Mouse (Mus musculus) liver, embryonic 13.5 days (tissue): ENCODE data around the gene Aff3. TPM values are rescaled to one million over a fixed set of nuclear protein-coding genes. Genes with fewer than 3 reads are reported as not detected.

Experiments
- ATAC-seq: fragments of 200-750 bp; cut with Nextera tagmentation; 2 replicates; pipeline ENCODE4 v1.8.0; 2017; ENCODE audit warnings: low read depth, mild to moderate bottlenecking, moderate number of reproducible peaks, moderate library complexity
- DNase-seq: peaks from one replicate; pipeline ENCODE4 v3.0.0; 2022
- H3K27ac ChIP-seq: fragments of 300-500 bp; sonication (generic); 2 replicates; pipeline ENCODE4 v1.5.1; 2015; ENCODE audit warnings: moderate library complexity, mild to moderate bottlenecking, inconsistent platforms
- H3K27me3 ChIP-seq: fragments of 300-500 bp; sonication (generic); 2 replicates; pipeline ENCODE4 v1.6.1; 2015; ENCODE audit warnings: mild to moderate bottlenecking, inconsistent platforms
- H3K36me3 ChIP-seq: fragments of 300-500 bp; sonication (generic); 2 replicates; pipeline ENCODE4 v1.6.1; 2015; ENCODE audit warnings: mild to moderate bottlenecking, inconsistent platforms
- H3K4me1 ChIP-seq: fragments of 300-500 bp; sonication (generic); replicated peaks from 2 replicates; pipeline ENCODE4 v1.6.1; 2015; ENCODE audit warnings: inconsistent platforms
- H3K4me2 ChIP-seq: fragments of 300-500 bp; sonication (generic); 2 replicates; pipeline ENCODE4 v1.6.1; 2015; ENCODE audit warnings: inconsistent platforms, mild to moderate bottlenecking, moderate library complexity
- H3K4me3 ChIP-seq: fragments of 300-500 bp; sonication (generic); replicated peaks from 2 replicates; pipeline ENCODE4 v1.5.1; 2015; ENCODE audit warnings: mild to moderate bottlenecking, inconsistent platforms
- H3K9ac ChIP-seq: fragments of 300-500 bp; sonication (generic); 2 replicates; pipeline ENCODE4 v1.6.1; 2015; ENCODE audit warnings: mild to moderate bottlenecking, inconsistent platforms
- H3K9me3 ChIP-seq: fragments of 300-500 bp; sonication (generic); replicated peaks from 2 replicates; pipeline ENCODE4 v1.6.1; 2016; ENCODE audit warnings: inconsistent platforms
- WGBS: fragments of 180-500 bp; shearing (Covaris S2); methylation state at CpG from one replicate; pipeline ENCODE4 v1.1.7; 2015; ENCODE audit not compliant: insufficient replicate concordance; 5-methylcytosine and 5-hydroxymethylcytosine counted together
- polyA plus RNA-seq: library from polyadenylated mRNA; unstranded; fragments of >200 nt; fragmentation: Nextera tagmentation; extraction: Ambion mirVana; gene quantifications from 2 replicates; pipeline ENCODE4 v1.2.1, GENCODE M21; 2015

The Aff3 gene
- polyA plus RNA-seq, 1 experiment from 2014 or later: 0.44 TPM

- no peak for ATAC-seq
- H3K9ac ChIP-seq: no peak overlapping the region
- 61% methylated on average over 3 of the region's 3 CpGs for WGBS
Measured at GRCm38 (mm10) chr1:38554546-38554945, 110.2 kb downstream of the Aff3 start.

GRCm38 (mm10) chr1:38553090-38553489 lies 111.7 kb downstream of the Aff3 start:
- Histone ChIP-seq H3K36me3 (no peaks in the 10 kb centered on the region), H3K27me3 (0 out of 2 replicates have a peak, but pooled peaks cover under 1% of the 10 kb centered on the region), H3K27ac (no peak overlapping the region), H3K4me1 (peaks cover 4% of the 10 kb centered on the region; the same call in 1 of the 2 replicates), H3K9ac (no peak overlapping the region), H3K9me3 (no peaks in the 10 kb centered on the region), H3K4me2 (no peak overlapping the region), H3K4me3 (no peak overlapping the region)
- DNase-seq (no peak), ATAC-seq (no peak)
- WGBS: 46% methylated on average over 6 of the region's 6 CpGs

More at GRCm38 (mm10) chr1:38554546-38554945, 110.2 kb downstream of the Aff3 start:
- Histone ChIP-seq H3K9me3 (no peaks in the 10 kb centered on the region), H3K27me3 (0 out of 2 replicates have a peak, but pooled peaks cover 2% of the 10 kb centered on the region), H3K4me3 (no peak overlapping the region), H3K4me2 (no peak overlapping the region), H3K36me3 (no peaks in the 10 kb centered on the region), H3K27ac (no peak overlapping the region), H3K4me1 (no peaks in the 10 kb centered on the region)
- DNase-seq: no peak

- ATAC-seq (no peak), DNase-seq (no peak)
- 33% methylated on average over 13 of the region's 13 CpGs for WGBS
- Histone ChIP-seq H3K4me2 (no peak overlapping the region), H3K27ac (no peak overlapping the region), H3K4me3 (no peak overlapping the region), H3K4me1 (peaks cover 4% of the 10 kb centered on the region; the same call in 1 of the 2 replicates), H3K36me3 (no peaks in the 10 kb centered on the region), H3K27me3 (no peaks in the 10 kb centered on the region), H3K9ac (no peak overlapping the region), H3K9me3 (no peaks in the 10 kb centered on the region)
Measured at GRCm38 (mm10) chr1:38550579-38550978, 114.2 kb downstream of the Aff3 start.

GRCm38 (mm10) chr1:38548671-38549661 lies 115.8 kb downstream of the Aff3 start:
- 53% methylated on average over 8 of the region's 8 CpGs for WGBS
- Histone ChIP-seq H3K36me3 (no peaks in the 10 kb centered on the region), H3K9me3 (no peaks in the 10 kb centered on the region), H3K4me2 (no peak overlapping the region), H3K9ac (no peak overlapping the region), H3K4me3 (no peak overlapping the region), H3K27ac (no peak overlapping the region), H3K27me3 (no peaks in the 10 kb centered on the region), H3K4me1 (peaks cover 4% of the 10 kb centered on the region; the same call in 1 of the 2 replicates)
- ATAC-seq (no peak), DNase-seq (no peak)

- no peak overlapping the region for H3K4me3 ChIP-seq
- ATAC-seq: no peak
- H3K9me3 ChIP-seq: no peaks in the 10 kb centered on the region
- no peak for DNase-seq
- 73% methylated on average over 9 of the region's 9 CpGs for WGBS
- H3K4me1 ChIP-seq: peaks cover 4% of the 10 kb centered on the region; the same call in 1 of the 2 replicates
- H3K36me3 ChIP-seq: no peaks in the 10 kb centered on the region
- no peaks in the 10 kb centered on the region for H3K27me3 ChIP-seq
- H3K9ac ChIP-seq: no peak overlapping the region
- no peak overlapping the region for H3K4me2 ChIP-seq
- H3K27ac ChIP-seq: no peak overlapping the region
Measured at GRCm38 (mm10) chr1:38547685-38548084, 117.1 kb downstream of the Aff3 start.

GRCm38 (mm10) chr1:38546696-38547095 lies 118.1 kb downstream of the Aff3 start:
- ATAC-seq: no peak
- Histone ChIP-seq H3K9ac (no peak overlapping the region), H3K4me2 (no peak overlapping the region), H3K4me1 (peaks cover 4% of the 10 kb centered on the region; the same call in 1 of the 2 replicates), H3K27me3 (no peaks in the 10 kb centered on the region), H3K9me3 (no peaks in the 10 kb centered on the region), H3K4me3 (no peak overlapping the region), H3K36me3 (no peaks in the 10 kb centered on the region), H3K27ac (no peak overlapping the region)
- WGBS: 56% methylated on average over 7 of the region's 7 CpGs
- no peak for DNase-seq

- peaks cover 4% of the 10 kb centered on the region; the same call in 1 of the 2 replicates for H3K4me1 ChIP-seq
- no peak overlapping the region for H3K9ac ChIP-seq
- DNase-seq (no peak), ATAC-seq (no peak)
- no peaks in the 10 kb centered on the region for H3K36me3 ChIP-seq
- no peak overlapping the region for H3K4me3 ChIP-seq
- H3K9me3 ChIP-seq: no peaks in the 10 kb centered on the region
- H3K4me2 ChIP-seq: no peak overlapping the region
- H3K27ac ChIP-seq: no peak overlapping the region
- no peaks in the 10 kb centered on the region for H3K27me3 ChIP-seq
- 27% methylated on average over 12 of the region's 12 CpGs for WGBS
Measured at GRCm38 (mm10) chr1:38545282-38545945, 119.3 kb downstream of the Aff3 start.

- DNase-seq (no peak), ATAC-seq (no peak)
- no peaks in the 10 kb centered on the region for H3K9me3 ChIP-seq
- peaks cover 4% of the 10 kb centered on the region; the same call in 1 of the 2 replicates for H3K4me1 ChIP-seq
- H3K9ac ChIP-seq: no peak overlapping the region
- no peak overlapping the region for H3K4me2 ChIP-seq
- no peak overlapping the region for H3K27ac ChIP-seq
- H3K36me3 ChIP-seq: no peaks in the 10 kb centered on the region
- 39% methylated on average over 3 of the region's 3 CpGs for WGBS
- H3K27me3 ChIP-seq: no peaks in the 10 kb centered on the region
- H3K4me3 ChIP-seq: no peak overlapping the region
Measured at GRCm38 (mm10) chr1:38544501-38544900, 120.3 kb downstream of the Aff3 start.

GRCm38 (mm10) chr1:38541536-38541935 lies 123.2 kb downstream of the Aff3 start:
- H3K4me2 ChIP-seq: no peak overlapping the region
- no peaks in the 10 kb centered on the region for H3K36me3 ChIP-seq
- 58% methylated on average over 4 of the region's 4 CpGs for WGBS
- no peaks in the 10 kb centered on the region for H3K4me1 ChIP-seq
- no peak overlapping the region for H3K27ac ChIP-seq
- no peaks in the 10 kb centered on the region for H3K9me3 ChIP-seq
- H3K27me3 ChIP-seq: no peaks in the 10 kb centered on the region
- H3K4me3 ChIP-seq: no peak overlapping the region
- H3K9ac ChIP-seq: no peak overlapping the region
- no peak for DNase-seq
- ATAC-seq: no peak

- H3K36me3 ChIP-seq: no peaks in the 10 kb centered on the region
- no peak overlapping the region for H3K27ac ChIP-seq
- H3K4me1 ChIP-seq: no peaks in the 10 kb centered on the region
- no peak overlapping the region for H3K4me3 ChIP-seq
- H3K9me3 ChIP-seq: no peaks in the 10 kb centered on the region
- H3K4me2 ChIP-seq: no peak overlapping the region
- no peak for ATAC-seq
- WGBS: 71% methylated on average over 16 of the region's 16 CpGs
- no peak overlapping the region for H3K9ac ChIP-seq
- no peak for DNase-seq
- no peaks in the 10 kb centered on the region for H3K27me3 ChIP-seq
Measured at GRCm38 (mm10) chr1:38536929-38537540, 127.7 kb downstream of the Aff3 start.

GRCm38 (mm10) chr1:38532581-38532980 lies 132.2 kb downstream of the Aff3 start:
- Histone ChIP-seq H3K9me3 (no peaks in the 10 kb centered on the region), H3K36me3 (no peaks in the 10 kb centered on the region), H3K4me3 (no peak overlapping the region), H3K27me3 (no peaks in the 10 kb centered on the region), H3K27ac (no peak overlapping the region), H3K4me2 (no peak overlapping the region), H3K9ac (no peak overlapping the region), H3K4me1 (no peaks in the 10 kb centered on the region)
- ATAC-seq (no peak), DNase-seq (no peak)
- WGBS: 63% methylated on average over 7 of the region's 7 CpGs
